Mouse (Mus musculus) thymus, adult 2 months (tissue): Measurements from ENCODE around the gene Mettl2.

Experiments
- CTCF ChIP-seq: fragments of 200-500 bp; IDR thresholded peaks from 2 replicates; pipeline ENCODE4 v1.5.1; 2012; ENCODE audit warnings: mild to moderate bottlenecking, control low read depth, low read length, moderate library complexity, borderline replicate concordance; ENCODE audit not compliant: control insufficient read depth, poor library complexity, insufficient read depth; ENCODE audit errors: extremely low read depth
- POLR2A ChIP-seq: fragments of 200-500 bp; IDR thresholded peaks from 2 replicates; pipeline ENCODE4 v1.6.1; 2012; ENCODE audit warnings: mild to moderate bottlenecking, low read length, control low read depth, moderate library complexity; ENCODE audit not compliant: control insufficient read depth, poor library complexity, insufficient read depth; ENCODE audit errors: extremely low read depth

DNA sequence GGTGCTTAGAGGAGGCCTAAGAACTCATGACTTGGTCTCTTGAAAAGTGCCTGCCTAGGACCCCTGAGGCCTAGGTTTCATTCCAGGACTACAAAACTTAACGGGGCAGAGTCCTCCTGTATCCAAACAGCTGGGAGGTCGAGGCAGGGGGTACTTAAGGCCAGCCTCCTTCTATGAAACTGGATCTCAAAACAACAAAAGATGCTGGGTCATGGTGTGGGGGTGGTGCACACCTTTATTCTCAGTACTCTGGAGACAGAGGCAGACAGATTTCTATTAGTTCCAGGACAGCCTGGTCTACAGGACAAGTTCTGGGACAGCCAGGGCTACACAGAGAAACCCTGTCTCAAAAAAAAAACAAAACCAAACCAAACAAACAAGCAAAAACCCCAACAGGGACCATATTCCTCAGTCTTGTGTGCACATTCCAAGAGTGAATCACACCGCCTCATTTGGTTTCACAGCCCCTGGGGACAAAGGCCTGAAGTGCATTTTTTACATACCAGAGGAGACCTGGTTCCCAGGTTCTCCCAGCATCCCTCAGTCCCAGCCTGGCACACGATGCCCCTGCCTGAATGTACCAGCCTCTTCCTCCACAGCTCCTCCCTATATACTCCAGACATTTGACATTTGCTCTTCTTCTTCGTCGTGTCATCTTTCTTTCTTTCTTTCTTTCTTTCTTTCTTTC lies 33.6 kb downstream of the Mettl2 start:
- TF ChIP-seq CTCF, result no peak
- TF ChIP-seq POLR2A, result no peak
